Comparison of ENCODE assay signal across 17 mouse cellular contexts in the genomic region with DNA sequence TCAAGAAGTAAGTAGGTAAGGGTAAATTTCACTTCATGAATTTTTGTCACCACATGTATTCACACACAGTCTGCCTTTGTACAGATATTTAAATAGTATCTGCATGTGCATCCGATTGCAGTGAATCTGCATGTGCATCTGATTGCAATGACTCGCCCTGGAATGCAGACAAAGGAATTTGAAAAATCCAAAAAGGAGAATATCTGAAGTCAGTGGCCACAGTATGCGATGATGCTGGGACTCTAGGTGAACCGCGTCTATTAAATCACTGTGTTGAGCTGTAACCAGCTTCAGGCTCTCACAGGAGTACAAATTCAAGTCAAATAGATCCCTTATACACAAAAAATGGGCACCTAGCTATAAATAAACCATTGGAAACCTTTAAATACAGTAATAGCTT. TPM values are rescaled to one million over a fixed set of nuclear protein-coding genes. Genes with fewer than 3 reads are reported as not detected.
DNase-seq lines count a peak whose midpoint lies in the region; ATAC-seq lines count a peak whose summit lies in the region.
"Had no signal": no experiment of that assay in that cellular context is flagged by ENCODE, and none has a peak within 500 bp of the region (broad histone marks: within the 10 kb centered on the region; RNA-seq: fewer than 3 reads in every experiment).

No protein-coding gene starts in this region.

- ATAC-seq in heart, embryonic 12.5 days (ENCODE audit: insufficient number of reproducible peaks, low FRiP score) = no peak
- ATAC-seq in lung, embryonic 15.5 days (ENCODE audit: borderline replicate concordance, extremely low read depth, low FRiP score, low TSS enrichment) = no peak
- no peak for ATAC-seq in limb, embryonic 15.5 days (ENCODE audit: insufficient number of reproducible peaks, low FRiP score, low TSS enrichment, low read depth)

- H3K9ac ChIP-seq in heart, embryonic 12.5 days = no peak overlapping the region
- H3K9ac ChIP-seq in lung, embryonic 15.5 days = no peak overlapping the region
- no peak overlapping the region for H3K9ac ChIP-seq in limb, embryonic 15.5 days
- H3K9ac ChIP-seq: embryonic facial prominence, embryonic 13.5 days; forebrain, embryonic 12.5 days; liver, embryonic 13.5 days; neural tube, embryonic 12.5 days had no signal

- no peaks in the 10 kb centered on the region for H3K9me3 ChIP-seq in heart, embryonic 12.5 days (replicated peaks)
- H3K9me3 ChIP-seq in lung, embryonic 15.5 days = no peaks in the 10 kb centered on the region
- no peaks in the 10 kb centered on the region for H3K9me3 ChIP-seq in limb, embryonic 15.5 days
- no peaks in the 10 kb centered on the region for H3K9me3 ChIP-seq in midbrain, embryonic 10.5 days (replicated peaks)
- H3K9me3 ChIP-seq: embryonic facial prominence, embryonic 13.5 days; forebrain, embryonic 12.5 days; liver, embryonic 13.5 days; neural tube, embryonic 12.5 days had no signal

- peaks cover 49% of the 10 kb centered on the region for H3K4me1 ChIP-seq in heart, embryonic 12.5 days (replicated peaks)
- H3K4me1 ChIP-seq in lung, embryonic 15.5 days = peaks cover 15% of the 10 kb centered on the region
- peaks cover 24% of the 10 kb centered on the region for H3K4me1 ChIP-seq in limb, embryonic 15.5 days
- peaks cover 26% of the 10 kb centered on the region for H3K4me1 ChIP-seq in midbrain, embryonic 10.5 days
- H3K4me1 ChIP-seq: liver, embryonic 13.5 days had no signal

- no peak for DNase-seq in heart, adult 11 months
- no peak for DNase-seq in lung, postnatal 36 days
- peak; percentile 67 for DNase-seq in R1 (ENCODE audit: low read depth, low spot score)
- no peak for DNase-seq in midbrain, embryonic 10.5 days (ENCODE audit: low spot score)
- no peak for DNase-seq in right cerebral cortex, adult 2 months (ENCODE audit: low spot score in 2 of 2)
- DNase-seq: adrenal gland, postnatal 25 days; cerebellum, adult 2 months; layer of hippocampus, postnatal 36 days; right cerebral cortex, postnatal 25 days had no signal

- peak overlapping the region; percentile 94 for H3K27ac ChIP-seq in heart, embryonic 12.5 days (ENCODE audit: poor library complexity, severe bottlenecking)
- H3K27ac ChIP-seq in lung, embryonic 15.5 days = peak overlapping the region; percentile 21; the same call in 1 of the 2 replicates
- H3K27ac ChIP-seq in limb, embryonic 15.5 days = peak overlapping the region; percentile 83
- no peak overlapping the region for H3K27ac ChIP-seq in midbrain, embryonic 10.5 days (replicated peaks)
- H3K27ac ChIP-seq: forebrain, embryonic 12.5 days; liver, embryonic 13.5 days; neural tube, embryonic 12.5 days had no signal

- H3K4me2 ChIP-seq in heart, embryonic 12.5 days = no peak overlapping the region
- H3K4me2 ChIP-seq in lung, embryonic 15.5 days = no peak overlapping the region
- H3K4me2 ChIP-seq in limb, embryonic 15.5 days = no peak overlapping the region
- H3K4me2 ChIP-seq: forebrain, embryonic 12.5 days; liver, embryonic 13.5 days; neural tube, embryonic 12.5 days had no signal

- WGBS in heart, embryonic 12.5 days = 57% methylated on average over 5 of the region's 5 CpGs
- 67% methylated on average over 5 of the region's 5 CpGs for WGBS in lung, embryonic 15.5 days
- 42% methylated on average over 5 of the region's 5 CpGs for WGBS in limb, embryonic 15.5 days
- 63% methylated on average over 5 of the region's 5 CpGs for WGBS in midbrain, embryonic 10.5 days

- no peaks in the 10 kb centered on the region for H3K27me3 ChIP-seq in heart, embryonic 12.5 days (replicated peaks)
- no peaks in the 10 kb centered on the region for H3K27me3 ChIP-seq in lung, embryonic 15.5 days
- no peaks in the 10 kb centered on the region for H3K27me3 ChIP-seq in limb, embryonic 15.5 days
- peaks cover 5% of the 10 kb centered on the region; the same call in 1 of the 2 replicates for H3K27me3 ChIP-seq in midbrain, embryonic 10.5 days (ENCODE audit: low read depth, poor library complexity, severe bottlenecking)
- H3K27me3 ChIP-seq: embryonic facial prominence, embryonic 13.5 days; forebrain, embryonic 12.5 days; liver, embryonic 13.5 days; neural tube, embryonic 12.5 days had no signal

- no peaks in the 10 kb centered on the region for H3K36me3 ChIP-seq in heart, embryonic 12.5 days
- no peaks in the 10 kb centered on the region for H3K36me3 ChIP-seq in lung, embryonic 15.5 days
- H3K36me3 ChIP-seq in limb, embryonic 15.5 days = no peaks in the 10 kb centered on the region
- H3K36me3 ChIP-seq in midbrain, embryonic 10.5 days = no peaks in the 10 kb centered on the region
- H3K36me3 ChIP-seq: embryonic facial prominence, embryonic 13.5 days; forebrain, embryonic 12.5 days; G1E; liver, embryonic 13.5 days; neural tube, embryonic 12.5 days had no signal

- H3K4me3 ChIP-seq in heart, embryonic 12.5 days = no peak overlapping the region
- no peak overlapping the region for H3K4me3 ChIP-seq in lung, embryonic 15.5 days
- H3K4me3 ChIP-seq in limb, embryonic 15.5 days = no peak overlapping the region
- H3K4me3 ChIP-seq in midbrain, embryonic 10.5 days = no peak overlapping the region
- H3K4me3 ChIP-seq: embryonic facial prominence, embryonic 13.5 days; forebrain, embryonic 12.5 days; liver, embryonic 13.5 days; neural tube, embryonic 12.5 days had no signal

RNA-seq across cellular contexts. Expression of a gene that starts 53.0 kb away (rescaled TPM):
- 93.5 and 100 TPM in 2 replicates for polyA plus RNA-seq in heart, embryonic 12.5 days (2016; fragmentation: Nextera tagmentation; extraction: Ambion mirVana)
- polyA plus RNA-seq in lung, embryonic 15.5 days (2015; fragmentation: Nextera tagmentation; extraction: Ambion mirVana) = 58.3 and 58.8 TPM in 2 replicates
- 92.0 and 104 TPM in 2 replicates for polyA plus RNA-seq in limb, embryonic 15.5 days (2015; fragmentation: Nextera tagmentation; extraction: Ambion mirVana)
- 32.5 and 36.2 TPM in 2 replicates for polyA plus RNA-seq in midbrain, embryonic 10.5 days (2016; fragmentation: Nextera tagmentation; extraction: Ambion mirVana)
- polyA plus RNA-seq: G1E had no signal

RNA-seq across cellular contexts. Expression of a gene that starts 55.7 kb away (rescaled TPM):
- polyA plus RNA-seq in heart, embryonic 12.5 days (2016; fragmentation: Nextera tagmentation; extraction: Ambion mirVana) = 35.2 and 36.7 TPM in 2 replicates
- 27.7 and 30.8 TPM in 2 replicates for polyA plus RNA-seq in lung, embryonic 15.5 days (2015; fragmentation: Nextera tagmentation; extraction: Ambion mirVana)
- 48.5 and 50.3 TPM in 2 replicates for polyA plus RNA-seq in limb, embryonic 15.5 days (2015; fragmentation: Nextera tagmentation; extraction: Ambion mirVana)
- polyA plus RNA-seq in midbrain, embryonic 10.5 days (2016; fragmentation: Nextera tagmentation; extraction: Ambion mirVana) = 24.0 and 26.5 TPM in 2 replicates
- polyA plus RNA-seq: G1E had no signal
